Mouse (Mus musculus): ENCODE results near the gene Glipr1l3. TPM values are rescaled to one million over a fixed set of nuclear protein-coding genes. Genes with fewer than 3 reads are reported as not detected.
"Not testable (repeated sequence)": the region's sequence is repeated elsewhere in the genome, so short reads cannot be mapped to it uniquely, and the experiment has no call there.

The Glipr1l3 gene
- not detected for total RNA-seq (2021)
- long read RNA-seq, experiment 1, result 0 reads
- long read RNA-seq, experiment 2, result 0 reads

DNA sequence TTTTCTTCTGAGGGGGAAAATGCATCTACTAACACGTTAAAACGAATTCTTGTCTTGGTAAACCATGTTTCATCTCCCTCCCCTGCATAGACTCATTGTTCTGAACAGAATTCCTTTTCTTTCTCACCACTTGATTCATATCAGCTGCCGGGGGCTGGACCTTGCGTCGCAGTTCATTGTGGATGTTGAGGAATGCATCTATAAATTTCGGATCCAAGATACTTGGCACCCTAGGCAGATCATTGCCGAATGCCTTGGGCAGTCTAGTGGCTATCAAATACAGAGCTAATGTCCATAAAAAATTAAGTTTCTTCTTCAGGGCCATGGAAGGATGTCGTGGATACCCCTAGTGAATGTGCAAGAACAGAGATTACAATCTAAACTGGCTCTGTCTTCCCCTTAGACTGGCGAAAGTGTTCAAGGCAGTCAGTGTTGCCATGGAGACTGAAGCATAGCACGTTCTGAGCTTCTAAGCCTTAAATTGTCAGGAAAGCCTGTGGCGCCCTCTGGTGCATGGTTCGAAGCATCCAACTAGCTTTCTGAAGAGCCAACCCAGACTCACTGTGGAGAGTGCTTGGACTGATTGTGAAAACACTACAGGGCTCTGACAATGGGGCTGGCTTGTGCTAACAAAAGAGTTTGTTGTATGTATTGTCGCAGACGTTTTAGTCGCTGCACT is at the start of gene Glipr1l3:
Gene Glipr1l3 (minus strand): TSS at position 446 of the 679 bp plus-strand sequence.
- DNase-seq, result peak; percentile 44 to 56
- intact Hi-C loops (cut with DNase I), result loop anchor here (10.0 kb wide), 1 partner anchor 105 kb away; no protein-coding TSS in a partner anchor

DNA sequence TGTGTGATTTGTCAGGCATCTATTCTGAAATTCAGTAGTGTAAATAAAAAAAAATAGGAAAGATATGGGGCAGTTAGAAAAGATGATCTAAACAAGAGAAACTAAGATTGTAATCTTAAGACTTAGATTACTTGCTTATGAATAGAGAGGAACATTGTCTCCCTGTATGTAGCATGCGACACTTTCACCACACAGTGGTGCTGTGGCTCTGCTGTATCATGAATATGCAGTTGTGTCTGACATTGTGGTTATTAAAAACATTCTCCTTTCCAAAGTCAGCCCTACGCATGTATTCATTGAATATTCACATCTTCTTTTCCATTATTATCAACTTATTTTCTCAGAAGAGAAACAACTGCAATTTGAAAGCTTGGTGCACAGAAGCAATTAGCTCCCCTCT is 43.3 kb upstream of the Glipr1l3 start:
- intact Hi-C loops (cut with DNase I), result loop anchor here (5.0 kb wide), 1 partner anchor 599 kb away; no protein-coding TSS in a partner anchor
- DNase-seq, result peak in 1 of 2 experiments; percentile 2

DNA sequence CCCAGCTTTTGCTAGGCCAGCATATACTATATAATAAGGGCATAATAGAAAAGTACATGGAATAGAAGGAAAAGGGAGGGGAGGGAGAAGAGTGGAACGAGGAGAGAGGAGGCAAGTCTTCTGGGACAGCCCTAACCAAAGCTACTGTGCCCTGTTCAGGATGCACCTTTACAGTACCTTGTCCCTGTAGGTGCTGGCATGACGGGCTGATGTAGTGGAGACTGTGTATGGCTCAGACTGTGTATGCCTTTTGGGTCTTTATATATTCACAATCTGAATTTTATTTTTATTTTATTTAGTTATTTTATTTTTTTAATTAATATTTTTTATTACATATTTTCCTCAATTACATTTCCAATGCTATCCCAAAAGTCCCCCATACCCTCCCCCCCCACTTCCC is 33.8 kb upstream of the Glipr1l3 start:
- intact Hi-C loops (cut with DNase I); DNase-seq: not testable (repeated sequence)

DNA sequence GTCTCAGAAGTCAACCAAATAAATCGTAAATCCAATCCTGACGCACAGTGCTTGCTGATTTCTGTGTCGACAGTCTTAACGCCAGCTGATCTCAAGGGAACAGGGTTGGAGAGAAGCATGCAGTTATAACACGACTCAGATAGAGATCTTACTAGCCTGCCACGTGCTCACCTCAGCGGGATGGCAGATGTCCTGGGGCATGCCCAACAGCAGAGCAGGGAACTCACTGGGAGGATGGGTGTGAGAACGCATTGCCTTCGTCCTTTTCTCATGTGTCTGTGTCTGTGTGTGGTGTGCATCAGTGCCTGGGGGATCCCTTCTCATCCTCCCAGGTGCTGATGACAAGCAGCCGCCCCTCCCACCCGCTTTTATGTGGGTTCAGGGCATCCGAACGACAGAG is 16.9 kb upstream of the Glipr1l3 start:
- DNase-seq; intact Hi-C loops (cut with DNase I): not testable (repeated sequence)

DNA sequence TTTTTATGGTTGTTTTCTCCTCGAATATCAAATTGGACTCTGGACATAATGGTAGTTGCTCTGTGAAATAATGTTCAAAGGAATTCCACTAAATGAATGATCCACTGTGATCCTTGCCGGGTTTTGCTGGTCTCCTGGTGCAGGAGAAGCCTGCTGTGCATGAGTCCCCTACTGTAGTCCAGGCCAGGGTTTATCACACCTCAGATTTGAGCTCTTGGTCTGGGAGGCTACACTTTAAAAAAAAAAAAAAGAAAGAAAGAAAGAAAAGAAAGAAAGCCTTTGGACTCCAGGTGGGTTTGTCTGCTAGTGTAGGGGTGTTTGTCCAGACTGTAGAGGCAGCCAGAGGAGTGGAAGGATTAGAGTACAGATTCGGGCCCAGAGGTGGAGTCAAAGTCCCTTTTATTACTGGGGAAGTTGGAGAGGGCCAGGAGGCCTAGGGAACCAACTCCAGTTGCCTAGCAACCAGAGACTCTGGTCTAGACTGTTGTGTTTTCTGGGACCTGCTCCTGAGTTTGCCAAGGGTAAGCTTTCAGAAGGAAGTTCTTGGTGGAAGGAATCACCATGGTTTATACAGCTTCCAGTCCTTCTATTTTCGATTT is 3.1 kb upstream of the Glipr1l3 start, which contains the start of gene Caps2:
Gene Caps2 (plus strand): TSS at position 454 of the 599 bp plus-strand sequence.
- intact Hi-C loops (cut with DNase I), result loop anchor here (10.0 kb wide), 1 partner anchor 108 kb away; no protein-coding TSS in a partner anchor
- DNase-seq, result no peak

DNA sequence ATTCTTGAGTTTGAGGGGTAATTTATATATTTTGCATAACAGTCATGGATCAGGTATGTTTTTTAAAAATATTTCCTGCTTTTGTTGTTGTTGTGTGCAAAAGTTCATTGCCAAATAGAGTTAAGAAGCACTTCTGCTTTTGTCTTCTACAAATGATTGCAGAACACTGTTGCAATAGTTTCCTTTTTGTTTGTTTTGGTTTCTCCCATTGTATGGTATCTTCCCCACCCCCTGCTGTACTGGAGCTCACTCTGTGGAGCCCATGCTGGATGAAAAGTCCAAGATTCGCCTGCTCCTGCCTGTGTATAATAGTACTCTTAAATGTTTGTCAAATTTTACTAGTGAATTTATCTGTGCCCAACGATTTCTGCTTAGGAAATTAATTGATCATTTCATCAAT is 20.3 kb downstream of the Glipr1l3 start:
- intact Hi-C loops (cut with DNase I), result no loop called here
- DNase-seq, result no peak

DNA sequence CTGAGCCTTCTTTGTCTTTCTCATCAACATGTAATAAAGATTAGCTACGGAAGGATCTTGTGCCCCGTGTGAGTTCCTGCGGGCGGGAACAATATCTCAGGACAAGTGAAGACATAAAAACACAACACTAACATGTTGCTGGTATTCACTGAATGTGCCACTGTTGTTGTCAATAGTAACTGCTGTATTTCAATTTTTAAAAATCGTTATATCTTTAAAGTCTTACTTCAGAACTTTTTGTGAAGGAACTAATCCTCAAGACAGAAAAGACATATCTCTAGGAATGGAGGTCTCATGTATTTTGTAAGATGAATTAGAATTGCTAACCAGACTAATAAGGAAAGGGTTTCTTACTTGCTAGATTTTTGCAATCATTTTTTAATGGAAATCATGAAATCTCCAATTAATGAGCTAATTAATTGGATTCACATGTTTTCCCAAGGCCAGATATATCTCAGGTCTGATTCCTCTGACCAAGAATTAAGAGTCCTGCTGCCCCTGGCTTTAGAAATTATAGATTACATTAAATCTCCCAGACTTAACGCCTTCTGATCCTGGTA is 21.2 kb downstream of the Glipr1l3 start:
- DNase-seq, result no peak
- intact Hi-C loops (cut with DNase I), result no loop called here

DNA sequence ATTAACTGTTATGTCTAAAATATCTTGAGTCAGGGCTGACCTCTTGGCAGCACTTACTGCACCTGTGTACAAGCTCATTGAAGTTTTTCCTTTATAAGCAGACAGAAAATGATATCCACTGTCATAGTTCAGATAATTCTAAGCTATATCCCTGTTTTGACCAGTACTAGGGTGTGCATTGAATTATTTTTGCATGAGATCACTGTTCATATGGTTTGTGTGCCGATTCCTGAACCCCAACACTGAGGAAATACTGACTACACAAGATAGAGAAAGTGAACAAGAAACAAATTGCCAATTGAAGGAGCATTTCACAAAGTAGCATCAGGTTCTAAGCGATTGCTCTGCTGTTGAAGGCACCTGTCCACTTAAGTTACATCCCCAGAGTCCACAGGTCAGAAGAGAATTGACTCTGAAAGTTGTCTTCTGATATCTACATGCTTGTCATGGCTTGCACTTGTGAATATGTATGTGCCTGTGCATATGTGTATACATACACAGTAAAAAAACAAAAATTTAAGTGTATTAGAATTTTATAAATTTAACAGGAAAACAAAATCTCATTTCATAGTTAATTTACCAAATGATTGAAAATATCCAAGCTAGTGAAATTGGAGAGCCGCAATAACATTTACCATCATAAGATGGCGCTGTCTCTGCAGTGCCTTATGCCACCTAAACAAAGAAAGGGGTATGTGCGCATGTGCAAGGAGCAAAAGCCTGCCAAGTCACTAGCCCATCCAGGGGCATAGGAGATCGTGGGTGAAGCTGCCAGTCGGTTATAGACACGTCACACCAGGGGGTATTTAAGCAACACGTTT is 21.9 kb downstream of the Glipr1l3 start:
- peak in 1 of 2 experiments; percentile 16 for DNase-seq
- intact Hi-C loops (cut with DNase I), result no loop called here

DNA sequence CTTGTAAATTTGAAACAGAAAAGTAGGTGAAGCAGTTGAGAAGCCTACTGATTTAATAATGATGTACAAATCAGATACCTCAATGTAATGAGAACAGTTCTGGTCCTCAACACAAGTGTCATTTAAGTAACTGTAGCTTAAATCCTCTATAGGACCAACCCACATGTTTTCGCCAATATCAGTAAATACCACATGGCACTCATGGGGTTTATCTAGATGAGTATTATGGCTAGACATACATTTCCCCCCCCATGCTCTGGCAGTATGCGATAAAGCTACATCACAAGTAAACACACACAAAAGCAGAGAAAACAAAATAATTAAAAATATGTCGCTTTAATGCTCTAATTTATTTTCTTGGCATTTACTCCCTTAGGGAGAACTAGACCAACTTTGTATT is 27.9 kb downstream of the Glipr1l3 start:
- no peak for DNase-seq
- intact Hi-C loops (cut with DNase I), result no loop called here

DNA sequence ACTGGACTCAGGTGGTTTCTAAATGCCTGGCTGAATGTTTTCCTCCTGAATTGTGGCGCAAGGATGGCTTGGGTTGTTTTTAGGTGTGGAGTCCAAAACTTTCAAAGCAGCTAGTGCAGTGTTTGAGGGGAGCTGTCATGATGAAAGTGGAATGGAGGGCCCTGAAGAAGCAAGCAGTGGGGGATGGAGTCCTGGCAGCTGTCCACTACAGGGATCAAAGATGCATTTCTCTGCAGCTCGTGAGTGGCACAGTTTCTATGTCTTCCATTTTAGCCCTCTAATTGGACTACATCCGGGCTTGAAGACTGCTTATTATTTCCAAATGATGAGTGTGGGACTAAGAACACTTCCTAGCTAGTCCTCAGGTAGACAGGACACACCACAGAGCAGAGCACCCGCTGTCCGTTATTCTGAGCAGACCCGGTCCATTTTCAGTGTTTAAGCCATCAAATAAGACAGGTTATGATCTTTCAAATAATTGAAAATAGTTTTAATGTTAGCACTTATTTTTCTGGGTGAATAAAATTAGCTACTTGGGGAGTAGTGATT is 32.4 kb downstream of the Glipr1l3 start:
- DNase-seq; intact Hi-C loops (cut with DNase I): not testable (repeated sequence)

DNA sequence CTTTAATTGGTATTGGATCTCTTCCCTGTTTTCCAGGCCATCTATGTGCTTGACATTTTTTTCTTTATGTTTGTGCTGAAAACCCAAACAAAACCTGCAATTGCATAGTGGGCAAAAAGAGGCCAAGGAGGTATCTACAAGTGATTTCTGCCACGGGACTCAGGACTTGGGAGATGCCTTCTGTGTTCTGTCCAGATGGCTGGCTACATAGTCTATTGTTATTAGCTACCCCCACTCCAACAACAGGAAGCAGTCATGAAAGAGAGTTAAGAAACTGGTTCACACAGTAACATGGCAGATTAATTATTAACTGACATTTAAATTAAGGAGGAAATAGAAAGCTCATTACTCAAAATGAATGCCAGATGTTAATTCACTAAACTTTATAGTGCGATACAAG is 35.0 kb downstream of the Glipr1l3 start:
- DNase-seq; intact Hi-C loops (cut with DNase I): not testable (repeated sequence)

DNA sequence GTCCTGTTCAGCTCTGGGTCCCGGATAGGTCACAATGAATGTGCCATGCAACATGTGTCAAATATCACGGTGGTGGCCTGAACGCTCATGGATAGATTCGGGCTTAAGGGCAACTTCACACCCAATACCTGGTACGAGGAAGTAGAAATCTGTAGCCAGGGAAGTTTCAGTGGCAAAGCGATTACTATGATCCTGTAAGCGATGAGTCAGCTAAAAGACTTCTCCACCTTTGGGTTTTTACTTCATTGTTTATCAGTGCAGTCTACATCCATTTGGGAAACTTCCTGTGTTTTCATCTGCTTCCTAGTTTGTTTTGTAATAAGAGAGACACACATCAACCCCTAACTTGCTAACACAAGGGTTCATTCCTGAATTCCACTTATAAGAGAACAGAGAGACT is 49.7 kb downstream of the Glipr1l3 start:
- intact Hi-C loops (cut with DNase I), result no loop called here
- DNase-seq, result no peak

DNA sequence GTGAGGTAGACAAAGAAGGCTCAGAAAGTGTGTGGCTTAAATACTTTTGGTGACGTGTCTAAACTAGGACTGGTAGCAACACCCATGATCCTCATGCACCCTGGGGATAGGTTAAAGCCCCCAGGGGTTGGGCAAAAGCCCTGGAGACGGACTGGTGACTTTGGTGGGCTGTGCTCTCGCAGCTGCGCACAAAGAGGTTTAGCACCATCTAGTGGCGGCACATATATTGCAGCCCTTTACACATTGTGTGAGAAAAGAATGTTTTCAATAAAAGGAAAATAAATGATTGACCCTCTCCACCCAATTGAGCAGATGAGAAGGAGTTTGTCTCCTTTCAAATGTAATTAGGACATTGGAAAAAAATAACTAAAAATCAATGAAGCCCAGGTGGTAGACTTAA is 54.3 kb downstream of the Glipr1l3 start:
- intact Hi-C loops (cut with DNase I), result loop anchor here (2.0 to 10.0 kb wide), 3 partner anchors 43 to 621 kb away; partner anchors contain the start of gene Glipr1l1
- peak; percentile 50 to 69 for DNase-seq

Other genes starting within 250 kb of the Glipr1l3 start
- gene Krr1, start 187.7 kb downstream of the Glipr1l3 start, total RNA-seq (2021), result 10 to 100 TPM; 20.9 to 22.9 TPM
- gene Glipr1, start 157.7 kb downstream of the Glipr1l3 start, total RNA-seq (2021), result 1 to 10 TPM; 1.4 to 2.3 TPM
- not detected for gene Glipr1l1, start 100.1 kb downstream of the Glipr1l3 start, total RNA-seq (2021)
- gene Glipr1l2, start 77.0 kb downstream of the Glipr1l3 start, total RNA-seq (2021), result not detected
- not detected for gene Caps2, start 3.3 kb upstream of the Glipr1l3 start, total RNA-seq (2021)
- under 1 TPM; 0.66 to 0.76 TPM for gene Kcnc2, start 110.8 kb upstream of the Glipr1l3 start, total RNA-seq (2021)

Data from heart, postnatal 14 days (tissue).